Mouse (Mus musculus) megakaryocyte, embryonic 14.5 days (primary cell): Measurements from ENCODE around the gene Fars2.

Source experiments
- FLI1 ChIP-seq: IDR thresholded peaks from 2 replicates; pipeline ENCODE4 v1.6.1; 2012; ENCODE audit warnings: low read length, inconsistent platforms, mixed read lengths
- GATA1 ChIP-seq: IDR thresholded peaks from 3 replicates; pipeline ENCODE4 v1.6.1; 2012; ENCODE audit warnings: mixed read lengths, low read length, inconsistent platforms, borderline replicate concordance

GRCm38 (mm10) chr13:36105591-36105990 is 11.6 kb upstream of the Fars2 start:
- TF ChIP-seq GATA1 = no peak
- TF ChIP-seq FLI1 = no peak
